Mouse (Mus musculus): Measurements from ENCODE around the gene Gdf3. TPM values are rescaled to one million over a fixed set of nuclear protein-coding genes. Genes with fewer than 3 reads are reported as not detected.
A peak's percentile ranks its signal among the peaks of the same experiment; 100 is the strongest.

The Gdf3 gene
- total and polyA plus RNA-seq, 2 experiments from 2014 or later: not detected

DNA sequence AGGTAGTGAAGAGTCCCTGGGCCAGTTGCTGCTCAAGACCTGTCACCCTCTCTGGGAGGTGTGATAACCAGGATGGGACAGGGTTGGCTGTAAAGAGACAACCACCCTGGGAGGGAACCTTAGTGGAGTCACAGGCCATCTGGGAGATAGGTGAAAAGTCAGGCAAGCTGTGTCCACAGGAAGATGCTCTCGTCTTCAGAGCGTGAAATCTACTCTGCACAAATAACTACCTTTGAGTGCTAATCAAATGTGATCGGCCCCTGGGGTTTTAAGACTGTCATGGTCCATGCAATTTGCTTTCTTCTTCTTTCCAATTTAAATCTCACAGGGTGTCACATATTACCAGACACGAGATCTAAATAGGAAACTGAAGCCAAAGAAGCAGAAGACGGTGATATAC, 40.8 kb downstream of the Gdf3 start:
- ATAC-seq: no peak
- Histone ChIP-seq H3K4me3 (ENCODE audit: low read depth, low read length) (no peak overlapping the region), H3K4me2 (ENCODE audit: low read depth) (no peak overlapping the region), H3K27ac (ENCODE audit: low read depth, low read length) (no peak overlapping the region), H3K4me1 (ENCODE audit: insufficient read depth) (no peaks in the 10 kb centered on the region), H3K27me3 (ENCODE audit: insufficient read depth, low read length) (no peaks in the 10 kb centered on the region), H3K9me3 (ENCODE audit: low read length) (no peaks in the 10 kb centered on the region), H3K36me3 (ENCODE audit: insufficient read depth) (no peaks in the 10 kb centered on the region), H3K9ac (no peak overlapping the region)
- no peak for DNase-seq
- no peak for TF ChIP-seq CTCF (IDR thresholded peaks at IDR 0.05; ENCODE audit: low read depth)
- 72% methylated on average over 5 of the region's 5 CpGs for WGBS

DNA sequence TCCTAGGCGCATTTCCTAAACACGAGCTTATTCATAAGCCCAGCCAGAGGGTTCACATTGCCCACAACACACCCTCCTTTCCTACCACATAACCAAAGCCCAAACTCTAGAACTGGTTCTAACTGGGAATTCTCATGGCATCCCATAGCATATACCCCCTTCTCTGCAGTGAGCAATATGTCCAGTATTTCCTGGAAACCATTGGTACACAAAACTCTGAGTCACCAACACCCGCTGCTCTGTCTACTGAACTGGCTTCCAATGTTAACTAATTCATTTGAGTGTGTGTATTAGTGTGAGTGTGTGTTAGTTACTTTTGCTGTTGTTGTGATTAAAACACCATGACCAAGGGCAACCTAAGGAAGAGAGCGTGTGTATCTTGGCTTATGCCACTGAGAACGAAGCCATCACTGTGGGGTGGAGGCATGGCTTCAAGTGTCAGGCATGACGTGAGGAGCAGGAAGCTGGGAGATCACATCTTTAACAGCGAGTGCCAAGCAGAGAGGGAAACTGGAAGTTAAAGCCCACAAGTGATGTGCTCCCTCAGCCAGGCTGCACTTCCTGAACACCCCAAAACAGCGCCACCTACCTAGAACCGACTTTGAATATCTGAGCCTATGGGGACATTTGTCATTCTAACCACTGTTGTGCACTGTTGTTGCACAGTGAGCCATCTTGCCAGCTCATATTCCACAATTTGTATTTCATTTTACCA, 44.7 kb downstream of the Gdf3 start:
- peak; percentile 14; the same call in 1 of the 2 replicates for TF ChIP-seq CTCF (IDR thresholded peaks at IDR 0.05; ENCODE audit: low read depth)
- ATAC-seq (no peak), DNase-seq (no peak)
- H3K4me2 ChIP-seq (ENCODE audit: low read depth): no peak overlapping the region
- no peaks in the 10 kb centered on the region for H3K27me3 ChIP-seq (ENCODE audit: insufficient read depth, low read length)
- no peak overlapping the region for H3K4me3 ChIP-seq (ENCODE audit: low read depth, low read length)
- no peaks in the 10 kb centered on the region for H3K36me3 ChIP-seq (ENCODE audit: insufficient read depth)
- 93% methylated on average over 9 of the region's 9 CpGs for WGBS
- no peak overlapping the region for H3K9ac ChIP-seq
- no peak overlapping the region for H3K27ac ChIP-seq (ENCODE audit: low read depth, low read length)
- no peaks in the 10 kb centered on the region for H3K9me3 ChIP-seq (ENCODE audit: low read length)
- no peaks in the 10 kb centered on the region for H3K4me1 ChIP-seq (ENCODE audit: insufficient read depth)

DNA sequence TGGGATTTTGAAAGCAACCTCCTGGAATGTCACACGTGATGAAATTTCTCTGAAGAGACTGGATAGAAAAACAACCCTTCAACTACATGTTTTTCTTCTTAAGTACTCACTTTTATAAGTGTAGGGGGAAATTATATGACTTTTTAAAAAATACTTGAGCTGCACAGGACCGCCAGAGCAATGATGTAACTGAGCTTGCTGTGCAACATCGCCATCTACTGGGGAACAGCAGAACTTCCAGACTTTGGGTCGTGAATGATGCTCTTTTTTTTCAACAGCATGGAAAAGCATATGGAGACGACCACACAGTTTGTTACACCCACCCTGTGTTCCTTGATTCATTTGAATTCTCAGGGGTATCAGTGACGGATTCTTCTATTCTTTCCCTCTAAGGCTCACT, 47.4 kb downstream of the Gdf3 start:
- Histone ChIP-seq H3K4me1 (ENCODE audit: insufficient read depth) (no peaks in the 10 kb centered on the region), H3K27me3 (ENCODE audit: insufficient read depth, low read length) (no peaks in the 10 kb centered on the region), H3K27ac (ENCODE audit: low read depth, low read length) (no peak overlapping the region), H3K4me2 (ENCODE audit: low read depth) (peak overlapping the region; percentile 52), H3K9me3 (ENCODE audit: low read length) (no peaks in the 10 kb centered on the region), H3K4me3 (ENCODE audit: low read depth, low read length) (peak overlapping the region; percentile 26), H3K36me3 (ENCODE audit: insufficient read depth) (no peaks in the 10 kb centered on the region), H3K9ac (peak overlapping the region; percentile 42; the same call in 1 of the 2 replicates)
- peak; percentile 90 for TF ChIP-seq CTCF (IDR thresholded peaks at IDR 0.05; ENCODE audit: low read depth)
- 2% methylated on average over 6 of the region's 6 CpGs for whole genome bisulfite sequencing
- peak; percentile 70 for ATAC-seq
- DNase-seq: peak; percentile 90

- Histone ChIP-seq H3K9me3 (ENCODE audit: low read length) (no peaks in the 10 kb centered on the region), H3K27ac (ENCODE audit: low read depth, low read length) (no peak overlapping the region), H3K4me3 (ENCODE audit: low read depth, low read length) (no peak overlapping the region), H3K4me2 (ENCODE audit: low read depth) (peak overlapping the region; percentile 38; the same call in 1 of the 2 replicates), H3K9ac (no peak overlapping the region), H3K27me3 (ENCODE audit: insufficient read depth, low read length) (no peaks in the 10 kb centered on the region), H3K4me1 (ENCODE audit: insufficient read depth) (peaks cover 4% of the 10 kb centered on the region; the same call in 1 of the 2 replicates), H3K36me3 (ENCODE audit: insufficient read depth) (no peaks in the 10 kb centered on the region)
- no peak for TF ChIP-seq CTCF (IDR thresholded peaks at IDR 0.05; ENCODE audit: low read depth)
- DNase-seq (no peak), ATAC-seq (no peak)
- 89% methylated on average over 20 of the region's 20 CpGs for WGBS
Observed at GRCm38 (mm10) chr6:122561005-122561404, 48.9 kb downstream of the Gdf3 start.

GRCm38 (mm10) chr6:122560427-122560826, 49.5 kb downstream of the Gdf3 start:
- Histone ChIP-seq H3K27ac (ENCODE audit: low read depth, low read length) (no peak overlapping the region), H3K4me3 (ENCODE audit: low read depth, low read length) (no peak overlapping the region), H3K36me3 (ENCODE audit: insufficient read depth) (no peaks in the 10 kb centered on the region), H3K27me3 (ENCODE audit: insufficient read depth, low read length) (no peaks in the 10 kb centered on the region), H3K4me2 (ENCODE audit: low read depth) (peak overlapping the region; percentile 38), H3K4me1 (ENCODE audit: insufficient read depth) (peaks cover 4% of the 10 kb centered on the region; the same call in 1 of the 2 replicates), H3K9ac (no peak overlapping the region), H3K9me3 (ENCODE audit: low read length) (no peaks in the 10 kb centered on the region)
- DNase-seq (peak; percentile 93), ATAC-seq (peak; percentile 50; the same call in 1 of the 2 replicates)
- WGBS: 8% methylated on average over 17 of the region's 17 CpGs
- peak; percentile 94 for TF ChIP-seq CTCF (IDR thresholded peaks at IDR 0.05; ENCODE audit: low read depth)

DNA sequence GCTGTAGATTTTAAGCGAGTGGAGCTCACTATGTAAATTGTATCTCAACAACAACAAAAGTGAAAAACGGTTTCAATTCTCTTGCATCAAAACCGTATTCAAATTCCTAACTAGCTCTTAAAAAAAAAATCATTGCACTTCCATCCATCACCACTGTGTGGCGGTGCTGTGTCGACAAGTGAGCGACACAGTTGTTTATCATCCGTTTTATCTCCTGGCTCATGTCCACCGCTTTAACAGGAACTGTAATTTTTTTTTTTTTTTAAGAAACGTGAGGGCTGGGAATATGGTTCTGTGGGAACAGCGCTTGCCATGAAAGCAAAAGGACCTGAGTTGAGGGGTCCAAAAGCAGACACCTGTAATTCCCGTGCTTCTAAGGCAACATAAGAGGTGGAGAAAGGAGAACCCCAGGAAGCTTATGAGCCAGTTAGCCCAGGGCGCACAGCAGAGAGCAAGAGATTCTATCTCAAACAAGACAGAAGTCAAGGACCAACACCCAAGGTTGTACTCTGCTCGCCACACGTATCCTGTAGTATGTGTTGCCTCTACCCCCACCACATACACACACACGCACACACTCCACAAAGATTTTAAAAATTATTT, 52.8 kb downstream of the Gdf3 start:
- 22% methylated on average over 15 of the region's 15 CpGs for WGBS
- ATAC-seq (peak; percentile 28), DNase-seq (peak; percentile 90)
- peaks cover 4% of the 10 kb centered on the region; the same call in 1 of the 2 replicates for H3K4me1 ChIP-seq (ENCODE audit: insufficient read depth)
- H3K9me3 ChIP-seq (ENCODE audit: low read length): no peaks in the 10 kb centered on the region
- no peaks in the 10 kb centered on the region for H3K27me3 ChIP-seq (ENCODE audit: insufficient read depth, low read length)
- H3K4me3 ChIP-seq (ENCODE audit: low read depth, low read length): peak overlapping the region; percentile 22; the same call in 1 of the 2 replicates
- no peak overlapping the region for H3K27ac ChIP-seq (ENCODE audit: low read depth, low read length)
- TF ChIP-seq CTCF (IDR thresholded peaks at IDR 0.05; ENCODE audit: low read depth): peak; percentile 85
- no peak overlapping the region for H3K9ac ChIP-seq
- peak overlapping the region; percentile 44 for H3K4me2 ChIP-seq (ENCODE audit: low read depth)
- no peaks in the 10 kb centered on the region for H3K36me3 ChIP-seq (ENCODE audit: insufficient read depth)

Other genes starting within 250 kb of the Gdf3 start
- gene Rimklb, start 111.3 kb downstream of the Gdf3 start, total RNA-seq (2014; rRNA removed): 159 and 160 TPM in 2 replicates
- gene Rimklb, start 111.3 kb downstream of the Gdf3 start, polyA plus RNA-seq (2015; fragmentation: Nextera tagmentation; extraction: Ambion mirVana): 86.6 and 104 TPM in 2 replicates
- 3.5 and 3.6 TPM in 2 replicates for gene Mfap5, start 104.2 kb downstream of the Gdf3 start, total RNA-seq (2014; rRNA removed)
- 3.8 and 5.5 TPM in 2 replicates for gene Mfap5, start 104.2 kb downstream of the Gdf3 start, polyA plus RNA-seq (2015; fragmentation: Nextera tagmentation; extraction: Ambion mirVana)
- gene Aicda, start 56.3 kb downstream of the Gdf3 start, total RNA-seq (2014; rRNA removed): 0.31 and 3.1 TPM in 2 replicates
- gene Aicda, start 56.3 kb downstream of the Gdf3 start, polyA plus RNA-seq (2015; fragmentation: Nextera tagmentation; extraction: Ambion mirVana): 0.29 and 1.3 TPM in 2 replicates
- gene Apobec1, start 7.6 kb downstream of the Gdf3 start, total RNA-seq (2014; rRNA removed): 1.2 and 2.0 TPM in 2 replicates
- 2.3 and 2.4 TPM in 2 replicates for gene Apobec1, start 7.6 kb downstream of the Gdf3 start, polyA plus RNA-seq (2015; fragmentation: Nextera tagmentation; extraction: Ambion mirVana)
- gene Dppa3, start 16.3 kb upstream of the Gdf3 start, total RNA-seq (2014; rRNA removed): not detected in 2 replicates
- gene Dppa3, start 16.3 kb upstream of the Gdf3 start, polyA plus RNA-seq (2015; fragmentation: Nextera tagmentation; extraction: Ambion mirVana): not detected in 2 replicates
- not detected in 2 replicates for gene Nanog, start 97.4 kb upstream of the Gdf3 start, total RNA-seq (2014; rRNA removed)
- gene Nanog, start 97.4 kb upstream of the Gdf3 start, polyA plus RNA-seq (2015; fragmentation: Nextera tagmentation; extraction: Ambion mirVana): 0.07 TPM in 1 of 2 replicates, not detected in the other
- 68.9 and 78.2 TPM in 2 replicates for gene Slc2a3, start 191.6 kb upstream of the Gdf3 start, total RNA-seq (2014; rRNA removed)
- gene Slc2a3, start 191.6 kb upstream of the Gdf3 start, polyA plus RNA-seq (2015; fragmentation: Nextera tagmentation; extraction: Ambion mirVana): 27.3 and 41.6 TPM in 2 replicates
- gene Foxj2, start 209.8 kb upstream of the Gdf3 start, total RNA-seq (2014; rRNA removed): 16.3 and 23.4 TPM in 2 replicates
- gene Foxj2, start 209.8 kb upstream of the Gdf3 start, polyA plus RNA-seq (2015; fragmentation: Nextera tagmentation; extraction: Ambion mirVana): 6.7 and 8.1 TPM in 2 replicates
- 1.5 and 2.3 TPM in 2 replicates for gene C3ar1, start 246.1 kb upstream of the Gdf3 start, total RNA-seq (2014; rRNA removed)
- gene C3ar1, start 246.1 kb upstream of the Gdf3 start, polyA plus RNA-seq (2015; fragmentation: Nextera tagmentation; extraction: Ambion mirVana): 1.7 and 1.8 TPM in 2 replicates